Mouse (Mus musculus) CD8-positive naive resting alpha-beta T cell, adult 57 days (primary cell): ENCODE measurements around the gene Ccl27b. TPM values are rescaled to one million over a fixed set of nuclear protein-coding genes. Genes with fewer than 3 reads are reported as not detected.

Experiments
- total RNA-seq: library from RNA; stranded (reverse); gene quantifications from one replicate; pipeline ENCODE4 v1.2.4, GENCODE M21; 2023

Gene Ccl27b
- total RNA-seq = not detected

GRCm38 (mm10) chr4:42654951-42655350 lies at the start of gene Ccl27b:
Gene Ccl27b (plus strand): TSS chr4:42655251.

GRCm38 (mm10) chr4:42611895-42612294 lies 43.2 kb upstream of the Ccl27b start, which contains the start of gene Gm10591:
Gene Gm10591 (plus strand): TSS chr4:42612195.

GRCm38 (mm10) chr4:42629419-42629818 lies 25.6 kb upstream of the Ccl27b start, which contains the start of gene Gm2564:
Gene Gm2564 (plus strand): TSS chr4:42629719.

GRCm38 (mm10) chr4:42661793-42662192 lies 6.7 kb downstream of the Ccl27b start, which contains the start of gene Il11ra2:
Gene Il11ra2 (minus strand): TSS chr4:42661893.

Other genes starting within 250 kb of the Ccl27b start
- gene Gm21586, start 215.9 kb upstream of the Ccl27b start, total RNA-seq = not detected
- gene Gm2163, start 188.5 kb upstream of the Ccl27b start, total RNA-seq = not detected
- gene Fam205a2, start 127.1 kb upstream of the Ccl27b start, total RNA-seq = not detected
- gene Gm10591, start 43.1 kb upstream of the Ccl27b start, total RNA-seq = not detected
- gene Gm2564, start 25.5 kb upstream of the Ccl27b start, total RNA-seq = not detected
- gene Il11ra2, start 6.6 kb downstream of the Ccl27b start, total RNA-seq = not detected
- gene 4930578G10Rik, start 80.3 kb downstream of the Ccl27b start, total RNA-seq = not detected
- not detected for gene Ccl19, start 101.3 kb downstream of the Ccl27b start, total RNA-seq
- gene Ccl21a, start 118.7 kb downstream of the Ccl27b start, total RNA-seq = not detected
- not detected for gene Fam205a1, start 198.6 kb downstream of the Ccl27b start, total RNA-seq
- not detected for gene Gm12394, start 201.5 kb downstream of the Ccl27b start, total RNA-seq
- not detected for gene Fam205c, start 219.0 kb downstream of the Ccl27b start, total RNA-seq